ENCODE assay signal across 12 mouse cellular contexts in genomic region chr8:34472846-34473245, GRCm38 (mm10).
DNase-seq lines count a peak whose midpoint lies in the region; ATAC-seq and TF ChIP-seq lines count a peak whose summit lies in the region.
"Had no signal": no experiment of that assay in that cellular context is flagged by ENCODE, and none has a peak within 500 bp of the region (broad histone marks: within the 10 kb centered on the region; RNA-seq: fewer than 3 reads in every experiment).

No protein-coding gene starts in this region.

- H3K27ac ChIP-seq in heart, postnatal 0 days (ENCODE audit: low read depth) = peak overlapping the region; percentile 41
- H3K27ac ChIP-seq in intestine, embryonic 16.5 days (ENCODE audit: low read length) = no peak overlapping the region
- H3K27ac ChIP-seq: kidney, embryonic 15.5 days; left cerebral cortex, adult 2 months; liver, embryonic 15.5 days had no signal

- H3K27me3 ChIP-seq in heart, postnatal 0 days (ENCODE audit: control insufficient read depth, insufficient read depth, low read length) = no peaks in the 10 kb centered on the region
- H3K27me3 ChIP-seq in intestine, embryonic 16.5 days (replicated peaks; ENCODE audit: control insufficient read depth, insufficient read depth, low read length) = no peaks in the 10 kb centered on the region
- H3K27me3 ChIP-seq: CH12.LX; kidney, embryonic 15.5 days; liver, embryonic 15.5 days had no signal

- H3K4me2 ChIP-seq in heart, postnatal 0 days (ENCODE audit: low read depth, low read length) = no peak overlapping the region
- no peak overlapping the region for H3K4me2 ChIP-seq in intestine, embryonic 16.5 days (ENCODE audit: low read depth, low read length)
- H3K4me2 ChIP-seq: kidney, embryonic 15.5 days; liver, embryonic 15.5 days had no signal

- no peaks in the 10 kb centered on the region for H3K36me3 ChIP-seq in heart, postnatal 0 days (replicated peaks; ENCODE audit: control insufficient read depth, insufficient read depth, low read length)
- H3K36me3 ChIP-seq in intestine, embryonic 16.5 days (ENCODE audit: control insufficient read depth, insufficient read depth, low read length) = no peaks in the 10 kb centered on the region
- H3K36me3 ChIP-seq: kidney, embryonic 15.5 days; liver, embryonic 15.5 days had no signal

- 22% methylated on average over 6 of the region's 6 CpGs for WGBS in heart, postnatal 0 days
- WGBS in intestine, embryonic 16.5 days = 27% methylated on average over 6 of the region's 6 CpGs

- no peak for ATAC-seq in heart, postnatal 0 days (ENCODE audit: insufficient read depth, low read depth)
- ATAC-seq in intestine, embryonic 16.5 days = peak; percentile 55; the same call in 1 of the 2 replicates

- no peaks in the 10 kb centered on the region for H3K9me3 ChIP-seq in heart, postnatal 0 days (replicated peaks; ENCODE audit: control insufficient read depth, low read length)
- peaks cover 2% of the 10 kb centered on the region; the same call in 1 of the 2 replicates for H3K9me3 ChIP-seq in intestine, embryonic 16.5 days (ENCODE audit: control insufficient read depth, low read length)
- H3K9me3 ChIP-seq: kidney, embryonic 15.5 days; liver, embryonic 15.5 days had no signal

- H3K4me3 ChIP-seq in heart, postnatal 0 days (ENCODE audit: low read depth, low read length) = no peak overlapping the region
- H3K4me3 ChIP-seq in intestine, embryonic 16.5 days (ENCODE audit: low read length) = no peak overlapping the region
- H3K4me3 ChIP-seq: kidney, embryonic 15.5 days; left cerebral cortex, adult 2 months; liver, embryonic 15.5 days had no signal

- intact Hi-C loops in heart, postnatal 10 days (cut with DNase I) = no loop called here
- intact Hi-C loops in gastrocnemius, postnatal 36 days (cut with DNase I) = no loop called here

- TF ChIP-seq EP300 in heart, postnatal 0 days (IDR thresholded peaks at IDR 0.05; ENCODE audit: low read depth) = no peak

- TF ChIP-seq CTCF in heart, postnatal 0 days (IDR thresholded peaks at IDR 0.05; ENCODE audit: low read depth) = no peak

- DNase-seq in heart, postnatal 0 days (ENCODE audit: low spot score) = no peak
- DNase-seq in heart, postnatal 10 days = no peak
- peak; percentile 36 for DNase-seq in urinary bladder, postnatal 14 days (ENCODE audit: low spot score)
- DNase-seq in urinary bladder, postnatal 4 days (ENCODE audit: low spot score in 2 of 2) = no peak
- no peak for DNase-seq in urinary bladder, postnatal 10 days (ENCODE audit: low spot score)
- DNase-seq in gastrocnemius, postnatal 36 days = no peak
- no peak for DNase-seq in thymus, postnatal 36 days

- no peak overlapping the region for H3K9ac ChIP-seq in heart, postnatal 0 days (replicated peaks; ENCODE audit: low read depth, low read length)
- H3K9ac ChIP-seq in intestine, embryonic 16.5 days (ENCODE audit: low read depth, low read length) = no peak overlapping the region
- H3K9ac ChIP-seq: liver, embryonic 15.5 days had no signal

- peaks cover 29% of the 10 kb centered on the region for H3K4me1 ChIP-seq in heart, postnatal 0 days (ENCODE audit: control insufficient read depth, insufficient read depth)
- peaks cover 12% of the 10 kb centered on the region; the same call in 1 of the 2 replicates for H3K4me1 ChIP-seq in intestine, embryonic 16.5 days (ENCODE audit: control insufficient read depth, insufficient read depth, low read length)
- H3K4me1 ChIP-seq: liver, embryonic 15.5 days had no signal
